Mouse (Mus musculus): ENCODE measurements around the gene Col24a1. TPM values are rescaled to one million over a fixed set of nuclear protein-coding genes. Genes with fewer than 3 reads are reported as not detected.

The Col24a1 gene
- polyA plus RNA-seq, 1 experiment, result 0.53 TPM

GRCm38 (mm10) chr3:145457039-145457438 is 164.8 kb downstream of the Col24a1 start:
- H3K4me1 ChIP-seq (ENCODE audit: control insufficient read depth, insufficient read depth, low read length), result peaks cover 2% of the 10 kb centered on the region
- TF ChIP-seq POLR2A (IDR thresholded peaks at IDR 0.05; ENCODE audit: control insufficient read depth, low read depth, low read length), result no peak
- TF ChIP-seq CTCF (IDR thresholded peaks at IDR 0.05; ENCODE audit: control insufficient read depth, insufficient read depth, insufficient replicate concordance, low read depth, low read length), result no peak

DNA sequence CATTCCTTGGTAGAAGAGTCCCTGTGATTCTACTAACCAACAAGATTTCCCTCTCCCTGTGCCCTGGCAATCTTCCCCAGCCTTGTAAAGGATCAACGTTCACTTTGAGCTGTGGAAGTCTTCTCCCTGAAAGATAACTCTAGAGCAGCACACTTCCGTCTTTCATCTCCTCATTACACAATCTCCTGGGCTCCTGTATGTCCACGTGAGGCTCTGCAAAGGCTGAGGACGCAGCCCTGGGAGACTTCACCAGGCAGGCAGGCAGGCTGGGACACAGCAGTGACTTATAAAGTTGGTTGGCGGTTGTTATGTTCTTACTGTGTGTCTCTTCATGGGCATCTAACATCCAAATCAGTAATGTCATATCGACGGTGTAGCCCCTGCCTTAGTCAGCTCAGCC is 170.1 kb downstream of the Col24a1 start:
- no peak overlapping the region for H3K4me3 ChIP-seq (ENCODE audit: control insufficient read depth, low read depth, low read length)
- no peak overlapping the region for H3K27ac ChIP-seq (ENCODE audit: control insufficient read depth, insufficient read depth, low read depth, low read length)
- no peaks in the 10 kb centered on the region for H3K27me3 ChIP-seq (ENCODE audit: control insufficient read depth, insufficient read depth, low read length)
- H3K4me1 ChIP-seq (ENCODE audit: control insufficient read depth, insufficient read depth, low read length), result peaks cover 2% of the 10 kb centered on the region
- H3K36me3 ChIP-seq (ENCODE audit: control insufficient read depth, insufficient read depth, low read length), result no peaks in the 10 kb centered on the region
- TF ChIP-seq CTCF (IDR thresholded peaks at IDR 0.05; ENCODE audit: control insufficient read depth, insufficient read depth, insufficient replicate concordance, low read depth, low read length), result no peak
- no peak for TF ChIP-seq POLR2A (IDR thresholded peaks at IDR 0.05; ENCODE audit: control insufficient read depth, low read depth, low read length)

More at GRCm38 (mm10) chr3:145457039-145457438, 164.8 kb downstream of the Col24a1 start:
- Histone ChIP-seq H3K27ac (ENCODE audit: control insufficient read depth, insufficient read depth, low read depth, low read length) (no peak overlapping the region), H3K36me3 (ENCODE audit: control insufficient read depth, insufficient read depth, low read length) (no peaks in the 10 kb centered on the region), H3K27me3 (ENCODE audit: control insufficient read depth, insufficient read depth, low read length) (no peaks in the 10 kb centered on the region), H3K4me3 (ENCODE audit: control insufficient read depth, low read depth, low read length) (no peak overlapping the region)

DNA sequence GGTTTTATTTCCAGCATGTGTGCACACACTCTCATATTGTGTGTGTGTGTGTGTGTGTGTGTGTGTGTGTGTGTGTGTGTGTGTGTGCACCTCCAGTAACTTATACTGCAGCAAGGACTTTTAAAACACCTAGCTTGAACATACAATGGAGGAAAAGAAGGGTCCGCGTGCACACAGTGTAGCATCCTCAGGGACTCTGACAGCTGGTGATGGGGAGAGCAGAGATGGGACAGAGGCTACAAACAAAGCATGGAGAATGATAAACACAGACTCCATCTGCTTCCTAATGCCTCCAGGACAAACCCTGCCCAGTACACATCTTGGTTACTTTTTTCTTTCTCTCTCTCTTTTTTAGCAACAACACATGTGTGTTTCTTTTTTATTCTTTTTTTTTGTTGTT is 171.5 kb downstream of the Col24a1 start:
- no peak for TF ChIP-seq CTCF (IDR thresholded peaks at IDR 0.05; ENCODE audit: control insufficient read depth, insufficient read depth, insufficient replicate concordance, low read depth, low read length)
- no peak for TF ChIP-seq POLR2A (IDR thresholded peaks at IDR 0.05; ENCODE audit: control insufficient read depth, low read depth, low read length)
- Histone ChIP-seq H3K27me3 (ENCODE audit: control insufficient read depth, insufficient read depth, low read length) (no peaks in the 10 kb centered on the region), H3K4me3 (ENCODE audit: control insufficient read depth, low read depth, low read length) (no peak overlapping the region), H3K4me1 (ENCODE audit: control insufficient read depth, insufficient read depth, low read length) (peaks cover 2% of the 10 kb centered on the region), H3K27ac (ENCODE audit: control insufficient read depth, insufficient read depth, low read depth, low read length) (no peak overlapping the region), H3K36me3 (ENCODE audit: control insufficient read depth, insufficient read depth, low read length) (no peaks in the 10 kb centered on the region)

DNA sequence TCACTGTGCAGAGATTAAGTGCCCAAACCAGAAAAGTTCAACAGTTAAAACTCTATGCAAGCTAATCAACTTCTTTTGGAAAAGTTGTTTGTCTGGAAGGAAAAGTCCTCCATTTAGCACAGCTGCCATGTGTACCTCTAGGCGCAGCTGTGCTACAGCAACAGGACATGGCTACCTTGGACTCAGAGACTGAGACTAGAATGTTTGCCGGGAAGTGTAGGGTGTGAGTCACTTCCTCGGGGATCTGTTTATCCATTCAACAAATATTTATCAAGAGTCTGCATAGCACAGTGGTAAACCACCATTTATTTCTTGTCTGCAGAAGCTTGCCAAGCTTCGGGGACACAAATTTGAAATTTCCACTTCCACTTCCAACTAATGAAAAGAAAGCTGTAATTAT is 178.8 kb downstream of the Col24a1 start:
- no peak for TF ChIP-seq POLR2A (IDR thresholded peaks at IDR 0.05; ENCODE audit: control insufficient read depth, low read depth, low read length)
- no peak for TF ChIP-seq CTCF (IDR thresholded peaks at IDR 0.05; ENCODE audit: control insufficient read depth, insufficient read depth, insufficient replicate concordance, low read depth, low read length)
- Histone ChIP-seq H3K36me3 (ENCODE audit: control insufficient read depth, insufficient read depth, low read length) (no peaks in the 10 kb centered on the region), H3K27me3 (ENCODE audit: control insufficient read depth, insufficient read depth, low read length) (no peaks in the 10 kb centered on the region), H3K4me3 (ENCODE audit: control insufficient read depth, low read depth, low read length) (no peak overlapping the region), H3K27ac (ENCODE audit: control insufficient read depth, insufficient read depth, low read depth, low read length) (no peak overlapping the region), H3K4me1 (ENCODE audit: control insufficient read depth, insufficient read depth, low read length) (no peaks in the 10 kb centered on the region)

- Histone ChIP-seq H3K4me1 (ENCODE audit: control insufficient read depth, insufficient read depth, low read length) (no peaks in the 10 kb centered on the region), H3K27me3 (ENCODE audit: control insufficient read depth, insufficient read depth, low read length) (no peaks in the 10 kb centered on the region), H3K4me3 (ENCODE audit: control insufficient read depth, low read depth, low read length) (no peak overlapping the region), H3K27ac (ENCODE audit: control insufficient read depth, insufficient read depth, low read depth, low read length) (no peak overlapping the region), H3K36me3 (ENCODE audit: control insufficient read depth, insufficient read depth, low read length) (no peaks in the 10 kb centered on the region)
- no peak for TF ChIP-seq POLR2A (IDR thresholded peaks at IDR 0.05; ENCODE audit: control insufficient read depth, low read depth, low read length)
- no peak for TF ChIP-seq CTCF (IDR thresholded peaks at IDR 0.05; ENCODE audit: control insufficient read depth, insufficient read depth, insufficient replicate concordance, low read depth, low read length)
Measured at GRCm38 (mm10) chr3:145474163-145474562, 181.9 kb downstream of the Col24a1 start.

GRCm38 (mm10) chr3:145476634-145477033 is 184.4 kb downstream of the Col24a1 start:
- Histone ChIP-seq H3K4me3 (ENCODE audit: control insufficient read depth, low read depth, low read length) (no peak overlapping the region), H3K4me1 (ENCODE audit: control insufficient read depth, insufficient read depth, low read length) (no peaks in the 10 kb centered on the region), H3K27ac (ENCODE audit: control insufficient read depth, insufficient read depth, low read depth, low read length) (no peak overlapping the region), H3K36me3 (ENCODE audit: control insufficient read depth, insufficient read depth, low read length) (no peaks in the 10 kb centered on the region), H3K27me3 (ENCODE audit: control insufficient read depth, insufficient read depth, low read length) (no peaks in the 10 kb centered on the region)
- TF ChIP-seq CTCF (IDR thresholded peaks at IDR 0.05; ENCODE audit: control insufficient read depth, insufficient read depth, insufficient replicate concordance, low read depth, low read length) (no peak), POLR2A (IDR thresholded peaks at IDR 0.05; ENCODE audit: control insufficient read depth, low read depth, low read length) (no peak)

DNA sequence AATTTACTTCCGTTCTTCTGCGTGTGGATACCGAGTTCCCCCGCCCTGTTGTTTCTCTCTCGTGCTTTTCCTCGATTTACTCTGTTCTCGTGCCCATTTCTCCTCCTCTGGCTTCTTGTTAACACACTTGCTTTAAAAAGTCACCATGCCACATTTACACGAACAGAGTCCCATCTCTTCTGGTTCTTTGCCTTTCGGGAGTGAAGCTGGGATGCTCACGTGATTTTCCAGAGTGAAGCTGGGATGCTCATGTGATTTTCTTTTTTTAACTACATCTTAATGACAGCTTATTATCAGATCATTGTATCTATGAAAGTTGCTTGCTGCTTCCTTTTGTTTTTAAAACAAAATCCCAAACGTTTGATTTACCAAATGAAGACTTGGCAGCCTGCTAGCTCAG is 184.8 kb downstream of the Col24a1 start:
- Histone ChIP-seq H3K4me1 (ENCODE audit: control insufficient read depth, insufficient read depth, low read length) (no peaks in the 10 kb centered on the region), H3K27ac (ENCODE audit: control insufficient read depth, insufficient read depth, low read depth, low read length) (no peak overlapping the region), H3K36me3 (ENCODE audit: control insufficient read depth, insufficient read depth, low read length) (no peaks in the 10 kb centered on the region), H3K27me3 (ENCODE audit: control insufficient read depth, insufficient read depth, low read length) (no peaks in the 10 kb centered on the region), H3K4me3 (ENCODE audit: control insufficient read depth, low read depth, low read length) (no peak overlapping the region)
- TF ChIP-seq POLR2A (IDR thresholded peaks at IDR 0.05; ENCODE audit: control insufficient read depth, low read depth, low read length), result no peak
- no peak for TF ChIP-seq CTCF (IDR thresholded peaks at IDR 0.05; ENCODE audit: control insufficient read depth, insufficient read depth, insufficient replicate concordance, low read depth, low read length)

DNA sequence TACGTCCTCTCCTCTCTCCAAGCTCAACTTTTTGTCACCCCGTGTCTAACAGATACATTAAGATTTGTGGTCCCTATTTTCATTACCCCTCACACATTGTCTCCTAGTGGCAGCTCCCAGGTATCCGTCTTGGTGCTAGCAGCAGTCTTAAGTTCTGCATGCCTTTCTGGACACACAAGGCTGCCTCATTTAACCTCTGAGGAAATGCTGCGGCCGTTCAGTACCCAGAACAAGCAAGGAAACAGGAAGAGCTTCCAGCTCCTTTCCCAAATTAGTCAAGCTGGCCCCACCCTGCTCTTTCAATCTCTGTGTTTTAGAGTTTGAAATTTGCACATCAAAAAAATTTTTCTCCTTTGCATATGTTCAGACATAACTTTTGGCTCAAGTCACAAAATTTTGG is 186.2 kb downstream of the Col24a1 start:
- H3K4me1 ChIP-seq (ENCODE audit: control insufficient read depth, insufficient read depth, low read length), result no peaks in the 10 kb centered on the region
- no peak overlapping the region for H3K27ac ChIP-seq (ENCODE audit: control insufficient read depth, insufficient read depth, low read depth, low read length)
- TF ChIP-seq POLR2A (IDR thresholded peaks at IDR 0.05; ENCODE audit: control insufficient read depth, low read depth, low read length) (no peak), CTCF (IDR thresholded peaks at IDR 0.05; ENCODE audit: control insufficient read depth, insufficient read depth, insufficient replicate concordance, low read depth, low read length) (no peak)
- H3K27me3 ChIP-seq (ENCODE audit: control insufficient read depth, insufficient read depth, low read length), result no peaks in the 10 kb centered on the region
- no peak overlapping the region for H3K4me3 ChIP-seq (ENCODE audit: control insufficient read depth, low read depth, low read length)
- no peaks in the 10 kb centered on the region for H3K36me3 ChIP-seq (ENCODE audit: control insufficient read depth, insufficient read depth, low read length)

Data from testis, adult 2 months (tissue).